Mouse (Mus musculus) E14TG2a.4 (cell line): ENCODE measurements at regions not wholly inside any gene's neighbourhood (a gene's known extent, or its start where the extent isn't known, plus 50 kb on each side); places are given as distances from the start of the nearest gene placed in this dataset.

Source experiments
- CTCF ChIP-seq: conservative IDR thresholded peaks from 2 replicates; pipeline ENCODE4 v1.5.1; 2014; ENCODE audit warnings: low read length
- NANOG ChIP-seq: IDR thresholded peaks from 2 replicates; pipeline ENCODE4 v1.6.1; 2014; ENCODE audit warnings: borderline replicate concordance, low read length, mixed read lengths
- POU5F1 ChIP-seq: IDR thresholded peaks from 2 replicates; pipeline ENCODE4 v1.6.1; 2014; ENCODE audit warnings: low read length, borderline replicate concordance

DNA sequence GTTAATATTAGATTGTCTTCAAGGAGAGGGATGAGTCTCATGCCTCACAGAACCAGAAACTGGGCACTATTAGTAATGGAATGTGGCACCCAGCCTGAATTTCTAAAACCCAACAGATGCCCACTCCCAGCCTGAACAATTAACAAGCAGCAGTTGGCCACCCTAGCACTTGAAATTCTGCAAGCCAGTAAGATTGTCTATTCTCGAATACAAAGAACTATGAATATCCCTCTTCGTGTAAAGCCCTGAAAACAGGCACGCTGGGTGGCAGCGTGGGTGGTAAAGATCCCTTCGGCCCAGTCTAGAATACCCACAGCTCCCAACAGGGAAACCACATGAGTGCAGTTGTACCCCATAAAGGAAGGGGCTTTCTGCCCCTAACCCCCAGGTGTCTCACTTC, 138.0 kb upstream of the Plxnc1 start:
- TF ChIP-seq POU5F1 (no peak), CTCF (no peak), NANOG (no peak)
